Mouse (Mus musculus) gastrocnemius, postnatal 10 days (tissue): ENCODE data around the gene Opcml. TPM values are rescaled to one million over a fixed set of nuclear protein-coding genes. Genes with fewer than 3 reads are reported as not detected.

Experiments used
- DNase-seq: peaks from one replicate; pipeline ENCODE4 v3.0.0; 2021; ENCODE audit warnings: mixed read lengths
- total RNA-seq, 2 experiments: library from RNA; stranded (reverse); gene quantifications; 2 replicates each; pipeline ENCODE4 v1.2.3; 2021

Gene Opcml
- total RNA-seq, 2 experiments from 2014 or later: 5.0 to 5.7 TPM

DNA sequence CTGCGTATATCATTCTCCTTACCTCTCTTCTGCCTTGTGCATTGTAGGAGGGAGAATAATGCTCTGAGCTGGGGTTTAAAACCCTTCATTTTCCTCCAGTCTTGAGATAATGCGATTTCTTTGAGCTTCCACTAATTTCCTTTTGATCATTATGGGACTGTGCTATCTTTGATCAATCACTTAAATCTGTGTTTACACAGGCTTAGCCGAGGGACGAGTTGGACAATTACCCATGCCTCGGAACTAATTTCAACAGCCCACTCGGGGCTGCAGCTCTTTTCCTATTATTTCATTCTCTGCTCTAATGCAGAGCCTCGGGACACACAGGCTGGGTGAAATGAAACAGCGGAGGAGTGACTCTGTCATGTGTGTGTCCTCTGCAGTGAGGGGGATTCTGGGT is 220.9 kb downstream of the Opcml start:
- DNase-seq: no peak

- no peak for DNase-seq
Measured at GRCm38 (mm10) chr9:28012664-28013063, 222.1 kb downstream of the Opcml start.

GRCm38 (mm10) chr9:28013192-28013591 is 222.6 kb downstream of the Opcml start:
- DNase-seq: no peak

DNA sequence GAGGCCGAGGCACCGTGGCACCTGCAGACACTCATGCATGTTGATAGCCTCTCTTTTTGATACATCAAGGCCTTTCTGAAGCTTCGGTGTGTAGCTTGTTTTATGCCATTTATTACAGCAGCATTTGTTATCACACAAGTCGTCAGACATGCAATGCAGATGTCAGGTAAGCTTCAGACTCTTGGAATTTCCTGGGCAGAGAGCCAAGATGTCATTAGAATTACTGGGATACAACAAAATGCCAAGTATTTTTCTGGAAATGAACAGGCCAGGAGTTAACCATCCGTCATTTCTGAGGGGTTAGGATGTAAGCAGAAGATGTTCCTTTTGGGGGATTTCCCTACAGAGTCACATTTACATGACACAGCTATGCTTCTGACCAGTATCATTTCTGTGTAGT is 237.6 kb downstream of the Opcml start:
- no peak for DNase-seq

DNA sequence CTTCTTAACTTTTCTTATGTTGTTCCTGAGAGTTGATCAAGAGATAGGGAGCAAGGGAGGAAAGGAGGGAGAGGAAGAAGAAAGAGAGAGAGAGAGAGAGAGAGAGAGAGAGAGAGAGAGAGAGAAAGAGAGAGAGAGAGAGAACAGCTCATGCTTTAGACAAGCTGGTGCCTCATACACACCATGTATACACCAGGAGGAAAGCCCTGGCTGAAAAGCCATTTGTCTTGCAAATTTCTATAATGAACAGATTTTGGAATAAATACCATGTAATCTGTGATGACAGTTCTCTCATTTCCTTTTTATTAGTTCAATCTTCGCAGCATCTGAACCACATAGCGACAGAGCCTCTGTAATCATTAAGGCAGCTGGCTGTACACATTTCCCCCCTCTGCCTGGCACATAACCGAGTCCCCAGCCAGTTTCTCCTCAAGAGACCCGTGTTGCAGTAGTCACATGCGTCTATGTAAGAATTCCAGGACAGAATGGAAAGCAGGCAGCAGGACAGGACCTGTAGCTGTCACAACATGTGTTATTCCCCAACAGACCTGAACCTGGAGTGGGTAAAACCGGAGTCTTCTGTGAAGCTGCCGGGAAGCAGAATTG is 238.3 kb downstream of the Opcml start:
- DNase-seq: no peak

GRCm38 (mm10) chr9:28049157-28049556 is 258.6 kb downstream of the Opcml start:
- no peak for DNase-seq

- DNase-seq: no peak
Measured at GRCm38 (mm10) chr9:28057171-28057845, 266.7 kb downstream of the Opcml start.

- DNase-seq: no peak
Measured at GRCm38 (mm10) chr9:28065126-28065525, 274.6 kb downstream of the Opcml start.

DNA sequence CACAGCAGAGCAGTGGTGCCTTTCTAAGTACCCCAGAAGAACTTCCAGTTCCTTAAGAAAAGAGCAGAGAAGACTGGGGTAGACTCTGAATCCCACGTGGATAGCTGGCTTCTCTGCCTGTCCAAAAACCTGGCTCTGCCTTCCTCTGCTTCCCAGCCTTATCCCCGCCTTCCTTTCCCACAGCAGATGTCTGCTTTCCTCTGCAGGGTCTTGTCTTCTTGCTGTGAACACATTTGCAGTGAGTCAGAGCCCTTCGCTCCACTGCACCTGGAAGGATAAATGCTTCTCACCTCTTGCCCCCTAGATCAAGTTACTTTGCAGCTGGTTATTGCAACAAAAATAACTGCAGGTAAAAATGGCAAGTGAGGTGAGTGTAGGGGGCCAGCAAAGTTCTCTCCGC is 290.1 kb downstream of the Opcml start:
- no peak for DNase-seq

- no peak for DNase-seq
Measured at GRCm38 (mm10) chr9:28083754-28084153, 293.2 kb downstream of the Opcml start.

DNA sequence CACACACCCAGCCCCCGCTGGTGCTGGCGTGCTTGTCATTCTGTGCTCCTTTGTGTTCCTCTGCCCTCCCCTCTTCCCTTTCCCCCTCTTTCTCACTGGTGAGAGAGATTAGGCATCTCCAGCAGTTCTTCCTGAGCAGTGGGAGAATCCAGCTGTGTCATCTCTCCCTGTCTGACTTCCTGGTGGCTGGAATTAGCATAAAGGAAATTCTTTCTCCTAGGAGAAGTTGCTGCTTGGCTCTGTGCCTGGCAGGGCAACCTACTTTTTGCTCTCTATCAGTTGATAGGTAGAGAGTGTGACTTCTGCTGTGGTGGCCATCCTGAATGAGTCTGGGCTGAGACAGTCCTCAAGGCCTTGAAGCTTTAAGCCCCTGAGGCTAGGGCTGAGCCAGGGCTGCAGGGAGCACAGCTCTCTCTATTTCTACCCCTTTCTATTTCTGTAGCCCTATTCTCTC is 293.7 kb downstream of the Opcml start:
- peak; percentile 7 for DNase-seq

- no peak for DNase-seq
Measured at GRCm38 (mm10) chr9:28091395-28091794, 300.8 kb downstream of the Opcml start.

- DNase-seq: no peak
Measured at GRCm38 (mm10) chr9:28094722-28095121, 304.1 kb downstream of the Opcml start.

GRCm38 (mm10) chr9:28096204-28096603 is 305.6 kb downstream of the Opcml start:
- DNase-seq: no peak

DNA sequence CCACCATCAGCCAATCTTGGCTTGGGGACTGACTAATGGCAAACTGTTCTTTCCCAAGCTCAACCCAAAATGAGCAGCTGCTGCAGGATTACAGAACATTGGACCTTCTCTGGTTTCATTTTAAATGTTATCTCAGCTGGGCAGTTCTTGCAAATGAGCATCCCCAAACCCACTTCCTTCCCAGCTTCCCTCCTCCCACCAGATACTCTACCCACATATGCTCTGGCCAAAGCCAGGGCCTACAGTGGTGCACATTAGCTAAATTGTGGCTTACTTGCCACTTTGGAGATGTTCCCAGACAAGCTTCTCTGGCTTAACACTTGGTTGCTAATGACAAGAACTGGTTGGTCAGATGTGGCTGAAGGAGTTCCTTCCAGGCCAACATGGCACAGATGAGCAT is 311.4 kb downstream of the Opcml start:
- no peak for DNase-seq

DNA sequence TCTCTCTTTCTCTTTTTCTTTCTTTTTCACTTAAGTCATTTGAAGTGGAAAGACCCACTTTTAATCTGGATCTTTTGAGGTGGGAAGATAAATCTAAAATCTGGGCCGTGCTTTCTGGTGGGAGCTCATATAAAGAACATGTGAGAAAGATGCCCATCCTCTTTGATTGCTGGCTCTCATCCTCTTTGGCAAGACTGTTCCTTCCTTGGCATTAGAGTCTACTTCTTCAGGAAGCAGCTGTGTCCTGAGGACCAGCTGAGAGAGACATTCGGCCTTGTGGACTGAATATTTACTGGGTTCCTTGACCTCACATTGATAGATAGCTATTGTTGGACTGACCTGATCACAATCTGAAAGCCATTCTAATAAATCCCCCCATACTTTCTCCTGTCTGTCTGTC is 331.3 kb downstream of the Opcml start:
- DNase-seq: no peak

GRCm38 (mm10) chr9:28128735-28129134 is 338.2 kb downstream of the Opcml start:
- no peak for DNase-seq

- DNase-seq: no peak
Measured at GRCm38 (mm10) chr9:28131521-28131920, 340.9 kb downstream of the Opcml start.

DNA sequence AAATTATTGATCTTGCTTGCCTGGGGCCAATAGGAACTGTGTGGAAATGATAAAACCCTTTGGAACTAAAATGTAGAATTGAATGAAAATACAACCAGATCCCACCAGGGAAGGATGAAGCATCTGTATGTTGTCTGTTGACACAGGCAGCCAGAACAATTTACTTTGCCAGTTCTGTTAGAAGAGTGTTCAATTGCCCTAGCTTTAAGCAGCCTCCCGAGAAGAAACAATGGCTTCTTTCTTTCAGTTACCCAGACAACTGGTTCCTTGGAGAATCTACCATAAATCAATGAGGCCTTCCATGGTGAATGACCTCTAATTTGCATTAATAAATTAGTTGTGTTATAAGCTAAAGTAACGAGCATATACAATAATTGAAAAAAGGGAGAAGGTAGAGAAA is 346.0 kb downstream of the Opcml start:
- DNase-seq: no peak

DNA sequence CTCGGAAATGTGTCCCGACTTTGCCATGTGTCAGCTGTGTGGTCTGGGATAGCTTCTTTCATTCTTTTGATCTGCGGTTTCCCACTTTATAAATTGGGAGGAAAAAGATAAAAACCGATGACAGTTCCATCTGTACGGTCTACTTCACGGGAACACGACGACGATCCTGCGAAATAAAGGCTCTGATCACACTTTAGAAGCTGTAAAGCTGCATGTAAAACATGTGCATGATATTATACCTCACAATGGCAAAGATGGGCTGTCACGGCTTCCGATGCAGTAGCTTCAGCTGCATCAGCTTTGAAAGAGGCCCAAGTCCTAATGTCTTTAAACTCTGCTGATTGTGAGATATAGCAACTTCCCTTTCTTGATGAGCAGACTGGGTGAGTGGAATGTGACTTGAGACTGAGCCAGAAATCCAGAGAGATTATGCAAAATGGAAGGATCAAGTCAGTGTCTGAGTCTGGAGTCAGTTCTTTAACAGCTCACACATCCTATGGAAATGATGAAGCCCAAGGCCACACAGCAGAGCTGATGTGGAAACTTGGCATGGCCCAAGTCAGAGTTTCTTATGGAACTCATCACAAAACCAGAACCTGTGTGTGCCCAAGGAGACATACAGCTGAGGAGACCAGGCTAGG is 349.5 kb downstream of the Opcml start:
- DNase-seq: no peak

DNA sequence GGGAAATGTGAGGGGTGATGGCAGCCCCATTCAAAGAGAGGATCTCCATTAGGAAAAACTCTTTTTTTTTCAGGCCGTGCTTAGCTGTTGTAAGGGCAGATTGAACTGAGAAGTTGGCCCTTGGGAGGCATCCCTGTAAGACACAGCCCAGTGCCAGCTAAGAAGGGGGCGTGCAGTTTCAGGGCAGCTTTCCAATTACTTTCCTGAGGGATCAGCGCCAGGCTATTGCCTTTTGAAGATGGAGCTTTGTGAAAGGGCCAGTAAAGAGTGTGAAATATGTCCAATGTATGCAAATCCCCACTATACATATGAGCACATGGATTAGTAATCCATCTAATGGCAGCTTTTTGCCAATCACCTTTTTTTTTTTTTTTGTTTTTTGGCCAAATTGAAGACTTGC is 358.9 kb downstream of the Opcml start:
- DNase-seq: no peak

GRCm38 (mm10) chr9:28153748-28154147 is 363.2 kb downstream of the Opcml start:
- DNase-seq: no peak

DNA sequence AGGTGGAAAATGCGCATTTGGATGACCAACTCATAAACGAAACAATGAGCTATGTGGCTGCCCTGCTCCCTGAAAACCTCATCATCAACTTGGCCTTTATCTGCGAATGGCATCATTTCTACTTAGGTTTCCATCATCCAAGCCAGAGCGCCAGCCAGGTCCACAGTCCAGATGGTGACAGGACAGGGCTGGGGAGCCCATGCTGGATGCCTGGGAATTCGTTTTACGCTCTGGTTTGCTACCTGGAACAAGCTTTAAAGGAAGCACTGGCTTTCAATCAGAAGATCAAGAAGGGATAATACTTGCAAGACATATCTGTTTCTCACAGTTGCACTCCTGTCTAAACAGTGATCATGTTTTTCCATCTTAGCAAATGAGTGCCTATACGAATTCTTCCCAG is 366.5 kb downstream of the Opcml start:
- no peak for DNase-seq

DNA sequence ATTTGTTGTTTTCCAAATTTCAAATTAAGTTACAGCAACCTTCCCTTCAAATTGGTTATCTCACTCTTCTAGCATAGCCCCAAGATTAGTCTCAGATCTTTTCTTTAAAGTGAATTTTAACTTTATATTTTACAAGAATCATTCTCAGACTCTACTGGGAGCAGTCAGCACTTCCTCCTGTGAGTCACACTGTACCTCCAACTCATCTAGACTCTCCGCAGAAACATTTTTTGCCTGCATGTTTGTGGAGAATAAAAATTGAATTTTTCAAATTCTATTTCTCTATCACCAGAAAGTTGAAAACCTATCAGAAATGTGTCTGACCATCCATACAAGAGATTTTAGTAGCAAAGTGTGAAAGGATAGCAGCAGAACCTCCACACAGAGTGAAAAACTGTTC is 370.4 kb downstream of the Opcml start:
- DNase-seq: no peak
